Comparison of ENCODE assay signal across 15 mouse cellular contexts in genomic region chr3:100889234-100889633, GRCm38 (mm10).
"Had no signal": no experiment of that assay in that cellular context is flagged by ENCODE, and none has a peak within 500 bp of the region (broad histone marks: within the 10 kb centered on the region; RNA-seq: fewer than 3 reads in every experiment).

No protein-coding gene starts in this region.

- H3K4me3 ChIP-seq: limb, embryonic 12.5 days; midbrain, embryonic 10.5 days; myocyte; neural tube, embryonic 15.5 days had no signal

- H3K36me3 ChIP-seq: limb, embryonic 12.5 days; midbrain, embryonic 10.5 days; neural tube, embryonic 15.5 days had no signal

- DNase-seq: kidney, postnatal 36 days; layer of hippocampus, adult 9-11 months; layer of hippocampus, postnatal 36 days; liver; lung, adult 18-20 months; midbrain, embryonic 14.5 days; right cerebral cortex, adult 18-20 months; right cerebral cortex, postnatal 25 days; thymus, postnatal 4 days had no signal

- H3K9ac ChIP-seq: limb, embryonic 12.5 days; liver, embryonic 14.5 days; neural tube, embryonic 15.5 days had no signal

- H3K4me1 ChIP-seq: limb, embryonic 12.5 days; midbrain, embryonic 10.5 days; neural tube, embryonic 15.5 days had no signal

- H3K27me3 ChIP-seq: limb, embryonic 12.5 days; neural tube, embryonic 15.5 days had no signal

- H3K4me2 ChIP-seq: limb, embryonic 12.5 days; neural tube, embryonic 15.5 days had no signal

- H3K9me3 ChIP-seq: midbrain, embryonic 10.5 days; neural tube, embryonic 15.5 days had no signal

- H3K27ac ChIP-seq: limb, embryonic 12.5 days; liver, embryonic 14.5 days; midbrain, embryonic 10.5 days; neural tube, embryonic 15.5 days; stomach, postnatal 0 days had no signal
